Mouse (Mus musculus): ENCODE measurements around the gene Cdx2.
A peak's percentile ranks its signal among the peaks of the same experiment; 100 is the strongest.

Cdx2 gene

DNA sequence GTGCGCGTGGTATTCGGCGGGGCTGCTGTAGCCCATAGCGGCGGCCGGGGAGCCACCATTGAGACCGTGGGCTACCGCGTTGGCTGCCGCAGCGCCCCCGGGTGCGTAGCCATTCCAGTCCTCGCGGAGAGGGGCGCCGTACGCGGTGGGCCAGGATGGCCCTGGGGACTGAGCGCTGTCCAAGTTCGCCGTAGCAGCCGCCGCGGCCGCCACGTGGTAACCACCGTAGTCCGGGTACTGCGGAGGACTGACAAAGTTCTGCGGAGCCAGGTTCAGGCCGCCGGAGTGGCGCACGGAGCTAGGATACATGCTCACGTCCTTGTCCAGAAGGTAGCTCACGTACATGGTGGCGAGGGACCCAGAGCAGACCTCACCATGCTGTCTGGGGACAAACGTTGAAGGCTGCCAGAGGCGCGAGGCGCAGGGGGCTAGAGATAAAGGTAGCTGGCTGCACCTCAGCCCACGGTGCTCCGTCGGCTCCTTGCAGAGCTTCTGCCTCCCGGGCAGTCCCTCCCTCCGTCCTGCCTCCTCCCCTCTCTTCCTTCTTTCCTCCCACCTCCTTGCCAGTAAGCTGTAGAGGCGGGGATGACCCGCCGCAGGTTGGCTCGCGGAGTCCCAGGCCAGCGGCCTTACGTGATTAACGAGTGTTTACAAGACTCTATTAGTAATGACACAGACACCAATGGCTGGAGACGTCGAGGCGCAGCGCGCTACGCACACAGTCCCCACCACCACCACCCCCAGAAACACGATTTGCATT, at the start of gene Cdx2:
Gene Cdx2 (minus strand): TSS at position 633 of the 760 bp plus-strand sequence.
- DNase-seq (ENCODE audit: low spot score): no peak

DNA sequence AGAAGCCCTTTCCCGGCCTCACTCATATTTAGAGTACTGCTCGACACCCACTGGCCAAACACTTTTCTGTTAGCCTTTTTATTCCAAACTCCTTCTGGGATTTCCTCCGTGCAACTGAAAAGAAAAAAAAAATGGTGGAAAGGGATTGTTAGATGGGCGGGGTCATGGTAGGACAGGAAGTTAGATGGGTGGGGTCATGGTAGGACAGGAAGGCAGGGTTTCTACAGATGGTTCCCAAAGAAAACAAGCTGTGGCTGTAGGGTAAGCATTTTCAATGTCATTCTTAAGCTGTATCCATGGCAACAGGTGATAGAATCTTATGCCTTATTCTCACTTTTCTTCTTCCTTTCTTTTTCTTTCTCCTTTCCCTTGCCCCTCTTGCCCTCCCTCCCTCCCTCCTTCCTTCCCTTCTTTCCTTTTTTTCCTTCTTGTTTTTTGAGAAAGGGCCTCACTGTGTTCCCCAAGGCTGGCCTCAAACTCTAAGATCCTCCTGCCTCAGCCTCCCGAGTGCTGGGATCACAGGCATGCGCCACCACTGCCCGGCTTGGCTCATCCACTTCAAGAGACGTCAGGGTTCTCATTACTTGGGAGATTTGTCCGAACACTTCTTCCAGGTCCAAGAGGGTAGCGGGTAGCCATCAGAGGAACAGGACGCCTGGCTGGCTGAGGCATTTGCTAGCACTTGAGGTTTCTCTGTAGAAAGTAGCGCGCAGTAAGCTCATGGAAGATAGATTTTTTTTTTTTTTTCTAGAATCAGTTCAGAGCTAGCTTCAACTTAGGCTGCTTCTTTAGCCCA, 49.4 kb upstream of the Cdx2 start:
- DNase-seq (ENCODE audit: low spot score): no peak

DNA sequence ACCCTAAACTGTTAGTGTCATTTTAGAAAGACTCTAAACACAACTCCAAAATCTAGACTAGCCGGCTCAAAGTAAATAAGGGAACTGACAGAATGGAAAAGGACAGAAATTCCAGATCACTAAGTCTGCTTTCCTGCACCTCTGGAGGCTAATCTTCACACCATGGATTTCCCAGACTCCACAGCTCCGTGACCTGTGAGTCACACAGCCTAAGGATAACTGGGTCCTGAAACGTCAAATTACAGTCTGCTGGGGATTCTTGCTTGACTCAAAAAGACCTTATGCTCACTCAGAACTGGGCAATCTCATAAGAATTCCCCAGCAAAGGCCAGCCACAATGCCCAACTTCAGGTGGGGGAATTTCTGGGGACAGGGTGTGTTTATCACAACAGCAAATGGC, 48.7 kb upstream of the Cdx2 start:
- DNase-seq (ENCODE audit: low spot score): no peak

DNA sequence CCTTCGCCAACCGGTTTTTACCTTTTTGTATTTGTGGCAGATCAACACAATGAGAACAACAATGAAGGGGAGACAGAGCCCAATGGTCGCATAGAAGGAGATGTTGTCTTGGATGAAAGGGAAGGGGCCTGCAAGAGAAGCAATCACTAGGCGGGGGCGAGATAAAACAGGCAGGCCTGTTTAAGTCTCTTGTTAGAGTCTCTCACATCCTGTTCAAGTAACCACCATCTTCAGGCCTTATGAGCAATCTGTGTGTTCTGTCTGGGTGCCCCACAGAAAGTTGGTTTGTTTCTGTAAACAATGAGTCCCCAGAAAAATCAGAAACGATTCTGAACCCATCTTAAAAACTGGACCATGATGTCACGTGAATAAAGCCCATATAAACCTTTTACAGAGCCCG, 47.9 kb upstream of the Cdx2 start:
- no peak for DNase-seq (ENCODE audit: low spot score)

DNA sequence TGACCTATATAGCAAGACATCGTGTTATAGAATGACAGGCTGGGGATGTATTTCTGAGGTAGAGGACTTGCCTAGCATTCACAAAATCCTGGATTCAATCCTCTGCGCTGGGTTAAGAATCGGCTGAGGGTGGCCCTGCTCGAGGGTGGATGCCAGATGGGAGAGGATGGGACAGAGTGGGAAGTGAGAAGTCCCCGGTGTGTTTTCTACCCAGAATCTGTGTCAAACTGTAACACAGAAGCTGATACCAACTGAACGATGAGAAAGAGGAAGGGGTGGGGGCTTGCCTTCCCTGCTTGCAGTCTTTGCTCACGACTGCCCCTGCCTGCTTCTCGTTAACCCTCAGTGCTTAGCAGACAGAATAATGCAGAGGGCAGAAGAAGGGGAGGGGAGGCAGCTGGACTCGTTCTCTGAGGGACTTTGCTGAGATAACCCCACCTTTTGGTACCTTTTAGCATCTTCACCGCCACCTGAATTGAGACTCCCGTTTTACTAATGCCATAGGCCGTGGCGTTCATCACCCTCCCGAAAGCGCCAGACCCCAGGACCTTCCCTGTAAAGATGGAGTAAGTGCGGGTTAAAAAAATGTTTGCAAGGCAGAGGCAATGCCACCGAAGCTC, 47.2 kb upstream of the Cdx2 start:
- no peak for DNase-seq (ENCODE audit: low spot score)

DNA sequence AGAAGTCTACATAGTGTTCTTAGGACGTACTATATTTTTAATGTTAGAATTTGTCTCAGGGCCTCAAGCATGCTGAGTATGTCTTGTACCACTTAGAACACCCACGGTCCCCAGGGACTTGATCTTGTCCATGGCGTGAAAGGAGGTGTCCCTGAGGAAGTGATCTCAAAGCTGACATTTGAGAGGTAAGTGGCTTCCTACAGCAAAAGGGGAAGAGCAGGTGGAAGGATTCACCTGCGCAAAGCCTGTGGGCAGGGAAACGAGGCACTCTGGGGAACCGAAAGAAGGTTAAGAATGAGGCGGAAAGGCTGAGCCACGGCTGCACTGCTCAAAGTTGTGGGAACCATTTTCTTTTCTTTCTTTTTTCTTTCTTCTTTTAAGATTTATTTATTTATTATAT, 44.9 kb upstream of the Cdx2 start:
- DNase-seq (ENCODE audit: low spot score): no peak

DNA sequence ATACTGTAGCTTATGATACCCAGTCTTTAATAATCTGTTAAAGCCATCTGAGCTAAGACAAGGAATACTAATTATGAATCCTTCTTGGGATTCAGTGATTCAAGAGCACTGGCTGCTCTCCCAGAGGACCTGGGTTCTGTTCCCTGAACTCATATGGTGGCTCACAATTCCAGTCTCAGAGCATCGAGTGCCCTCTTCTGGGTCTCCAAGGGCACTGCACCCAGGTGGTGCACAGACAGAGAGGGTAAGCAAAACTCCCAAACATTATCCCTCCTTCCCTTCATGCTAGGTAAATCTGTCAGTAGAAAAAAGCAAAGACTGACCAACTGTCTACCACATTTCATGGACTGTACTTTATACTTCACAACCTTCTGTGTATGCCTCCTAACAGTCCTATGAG, 38.9 kb upstream of the Cdx2 start:
- no peak for DNase-seq (ENCODE audit: low spot score)

DNA sequence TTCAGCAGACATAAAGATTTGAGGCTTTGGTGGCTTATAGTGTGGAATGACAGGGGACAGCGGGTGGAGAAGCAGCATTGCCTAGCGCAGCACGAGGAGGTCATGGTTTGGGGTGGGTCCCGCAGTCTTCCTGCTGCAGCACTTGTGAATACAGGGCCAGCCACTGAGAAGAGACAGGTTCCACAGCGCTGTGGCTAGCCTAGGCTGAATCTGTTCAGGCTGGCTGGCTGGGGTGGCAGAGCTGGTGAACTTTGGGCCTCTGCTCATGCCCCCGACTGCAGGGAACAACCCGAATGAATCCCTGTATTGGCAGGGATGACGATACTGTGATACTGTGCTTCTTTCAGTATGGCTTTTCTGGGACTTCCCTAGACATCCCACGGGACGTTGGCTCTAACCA, 36.8 kb upstream of the Cdx2 start:
- DNase-seq (ENCODE audit: low spot score): no peak

DNA sequence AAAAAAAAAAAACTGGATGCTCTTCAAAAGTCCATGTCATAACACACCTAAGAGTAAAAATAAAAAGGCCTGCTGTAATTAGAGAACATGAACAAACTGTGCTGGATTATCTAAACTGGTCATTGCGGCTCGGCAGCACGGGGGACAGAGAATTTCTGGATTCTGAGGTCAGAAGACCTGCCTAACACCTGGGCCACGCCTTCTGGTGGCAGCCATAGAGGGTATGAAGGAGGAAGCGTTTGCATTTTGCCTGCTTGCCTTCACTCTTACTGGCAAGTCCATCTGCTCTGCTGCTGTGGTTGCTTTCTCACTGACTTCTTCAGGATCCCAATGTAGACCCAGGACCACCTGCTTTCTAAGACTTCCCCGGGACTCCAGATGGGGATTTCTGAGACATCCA, 35.8 kb upstream of the Cdx2 start:
- no peak for DNase-seq (ENCODE audit: low spot score)

DNA sequence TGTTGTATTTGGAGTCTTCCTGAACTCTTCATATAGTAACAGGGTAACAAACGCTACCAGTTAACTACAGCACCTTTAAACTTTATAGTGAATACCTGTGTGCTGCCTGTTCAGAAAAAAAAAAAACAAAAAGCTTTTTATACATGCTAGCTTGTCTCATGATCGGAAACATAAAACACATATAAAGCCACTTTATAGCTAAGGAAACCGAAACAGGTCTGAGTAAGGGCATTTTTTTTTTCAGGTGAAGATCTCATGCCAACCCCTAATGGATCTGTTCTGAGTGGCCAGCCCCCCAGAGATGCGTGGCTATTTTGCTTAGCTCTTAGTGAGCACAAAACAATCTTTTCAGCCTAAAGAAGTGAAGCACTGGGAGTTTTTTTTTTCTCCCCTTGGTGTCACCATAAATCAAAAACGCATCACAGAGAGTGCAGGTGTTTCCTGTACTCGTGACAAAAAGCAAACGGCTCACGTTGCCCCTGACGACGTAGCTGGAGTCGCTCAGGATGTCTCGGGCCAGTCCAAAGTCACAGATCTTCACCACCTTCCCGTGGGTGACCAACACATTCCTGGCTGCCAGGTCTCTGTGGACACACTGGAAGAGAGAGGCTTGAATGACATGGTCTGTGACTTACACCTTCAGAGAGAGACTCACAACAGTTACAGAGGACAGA, 33.8 kb upstream of the Cdx2 start:
- DNase-seq (ENCODE audit: low spot score): no peak

DNA sequence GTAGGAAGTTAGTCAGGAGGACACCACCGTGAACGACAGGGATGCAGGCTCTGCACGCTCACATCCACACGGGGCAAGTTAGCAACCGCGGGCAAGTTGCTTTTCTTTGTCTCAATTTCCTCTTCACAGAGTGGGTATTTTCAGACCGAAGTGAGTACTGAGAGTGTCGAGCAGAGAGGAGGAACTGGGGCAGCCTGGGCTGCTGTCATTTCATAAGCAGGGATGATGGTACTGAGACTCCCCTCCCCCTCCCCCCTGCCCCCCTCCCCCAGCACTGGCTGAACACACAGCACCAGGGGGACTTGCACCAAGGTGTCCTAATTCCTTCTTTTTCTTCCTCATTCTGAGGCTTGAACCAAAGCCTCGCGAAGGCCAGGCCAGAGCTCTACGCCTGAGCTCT, 32.5 kb upstream of the Cdx2 start:
- DNase-seq (ENCODE audit: low spot score): no peak

DNA sequence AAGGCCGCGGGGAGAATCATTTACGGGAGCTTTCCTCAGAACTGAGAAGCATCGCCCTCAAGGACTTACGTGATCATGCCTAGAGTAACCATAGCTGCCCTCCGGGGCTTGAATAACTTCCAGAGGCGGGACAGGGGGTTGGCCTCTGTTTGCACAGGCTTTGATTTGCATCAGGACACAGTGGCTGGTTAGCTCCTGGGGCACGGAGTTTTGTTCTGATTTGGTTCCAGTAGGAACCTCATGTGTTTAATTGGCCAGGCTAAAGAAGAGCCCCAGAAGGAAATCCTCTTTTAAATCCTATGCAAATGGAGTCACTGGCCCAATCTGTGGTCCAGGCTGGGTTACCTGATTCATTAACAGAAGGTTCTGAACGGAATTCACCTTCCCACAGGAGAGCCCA, 31.9 kb upstream of the Cdx2 start:
- no peak for DNase-seq (ENCODE audit: low spot score)

DNA sequence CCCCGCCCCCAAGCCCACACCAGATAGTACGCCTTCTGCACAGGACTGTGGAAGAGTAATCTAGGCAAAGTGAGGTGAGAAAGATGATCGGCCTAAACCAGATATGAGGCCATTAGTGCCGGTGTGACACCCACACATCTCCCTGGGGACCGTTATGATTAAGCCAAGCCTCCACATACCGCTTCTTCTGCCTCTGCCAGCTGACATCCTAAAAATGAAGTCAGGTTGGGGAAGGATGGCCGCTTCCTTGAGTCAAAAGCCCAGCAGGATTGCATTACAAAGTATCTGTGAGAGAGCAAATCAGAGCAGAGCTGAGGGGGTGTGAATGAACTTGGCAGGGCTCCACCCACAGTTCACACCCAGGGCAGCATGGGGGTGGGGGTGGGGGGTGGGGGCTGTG, 25.6 kb upstream of the Cdx2 start:
- DNase-seq (ENCODE audit: low spot score): peak; percentile 16

DNA sequence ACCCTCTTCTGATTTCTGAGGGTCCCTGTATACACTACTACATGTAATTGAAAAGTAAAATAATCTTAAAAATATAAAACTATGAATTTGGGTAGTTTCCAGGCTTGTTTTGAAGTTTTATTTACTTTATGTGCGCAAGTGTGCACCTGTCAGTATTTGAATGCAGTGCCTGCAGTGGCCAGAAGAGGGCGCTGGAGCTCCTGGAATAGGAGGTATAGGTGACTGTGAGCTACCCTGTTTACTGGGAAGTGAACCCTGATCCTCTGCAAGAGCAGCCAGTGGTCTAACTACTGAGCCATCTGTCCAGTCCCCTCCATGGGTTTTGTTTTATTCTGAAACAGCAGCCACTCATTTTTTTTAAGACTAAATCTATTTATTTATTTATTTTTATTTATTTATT, 24.5 kb upstream of the Cdx2 start:
- DNase-seq (ENCODE audit: low spot score): peak; percentile 57

DNA sequence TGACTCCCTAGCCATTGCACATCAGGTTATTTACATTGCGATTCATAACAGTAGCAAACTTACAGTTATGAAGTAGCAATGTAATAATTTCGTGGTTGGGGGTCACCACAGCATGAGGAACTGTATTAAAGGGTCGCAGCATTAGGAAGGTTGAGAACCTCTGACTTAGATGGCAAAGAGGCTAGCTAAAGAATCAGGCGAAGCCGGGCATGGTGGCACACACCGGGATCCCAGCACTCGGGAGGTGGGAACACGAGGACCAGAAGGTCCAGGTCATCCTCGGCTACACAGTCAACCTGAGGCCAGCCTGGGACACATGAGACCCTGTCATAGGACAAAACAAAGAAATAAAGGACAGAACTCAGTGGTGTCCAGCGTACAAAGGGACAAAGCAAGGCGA, 22.9 kb upstream of the Cdx2 start:
- no peak for DNase-seq (ENCODE audit: low spot score)

DNA sequence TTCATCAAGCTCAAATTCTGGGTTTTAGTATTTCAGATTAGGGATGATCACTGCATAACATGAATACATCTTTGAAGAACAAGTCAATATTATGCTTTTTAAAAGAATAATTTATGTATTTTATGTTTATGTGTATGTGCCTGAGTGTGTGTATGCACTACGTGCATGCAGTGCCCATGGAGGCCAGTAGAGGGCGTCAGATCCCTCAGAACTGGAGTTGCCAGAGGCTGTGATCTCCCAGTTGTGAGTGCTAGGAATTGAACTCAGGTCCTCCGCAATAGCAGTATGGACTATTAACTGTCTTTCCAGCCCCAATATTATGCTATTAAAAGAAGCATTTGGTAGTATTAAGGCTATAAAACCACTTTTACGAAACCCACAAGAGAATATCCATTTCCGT, 20.6 kb upstream of the Cdx2 start:
- DNase-seq (ENCODE audit: low spot score): no peak

DNA sequence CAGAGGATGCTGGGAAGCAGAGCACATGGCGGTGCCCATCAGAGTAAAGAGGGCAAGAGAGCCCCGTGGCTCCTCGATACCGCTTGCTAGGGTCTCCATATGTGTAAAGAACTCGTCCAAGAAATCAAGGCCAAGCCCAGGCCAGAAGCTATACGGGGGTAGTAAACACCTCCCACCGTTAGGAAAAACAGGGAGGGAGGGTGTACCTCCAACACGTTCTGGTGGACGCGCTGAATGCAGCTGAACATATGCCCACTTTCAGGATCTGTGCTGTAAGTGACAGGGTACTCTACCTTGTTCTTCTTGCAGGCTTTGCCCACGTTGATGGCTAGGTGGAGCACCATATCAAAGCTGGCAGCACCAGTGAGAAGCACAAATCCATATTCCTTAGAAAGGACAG, 18.9 kb upstream of the Cdx2 start:
- no peak for DNase-seq (ENCODE audit: low spot score)

DNA sequence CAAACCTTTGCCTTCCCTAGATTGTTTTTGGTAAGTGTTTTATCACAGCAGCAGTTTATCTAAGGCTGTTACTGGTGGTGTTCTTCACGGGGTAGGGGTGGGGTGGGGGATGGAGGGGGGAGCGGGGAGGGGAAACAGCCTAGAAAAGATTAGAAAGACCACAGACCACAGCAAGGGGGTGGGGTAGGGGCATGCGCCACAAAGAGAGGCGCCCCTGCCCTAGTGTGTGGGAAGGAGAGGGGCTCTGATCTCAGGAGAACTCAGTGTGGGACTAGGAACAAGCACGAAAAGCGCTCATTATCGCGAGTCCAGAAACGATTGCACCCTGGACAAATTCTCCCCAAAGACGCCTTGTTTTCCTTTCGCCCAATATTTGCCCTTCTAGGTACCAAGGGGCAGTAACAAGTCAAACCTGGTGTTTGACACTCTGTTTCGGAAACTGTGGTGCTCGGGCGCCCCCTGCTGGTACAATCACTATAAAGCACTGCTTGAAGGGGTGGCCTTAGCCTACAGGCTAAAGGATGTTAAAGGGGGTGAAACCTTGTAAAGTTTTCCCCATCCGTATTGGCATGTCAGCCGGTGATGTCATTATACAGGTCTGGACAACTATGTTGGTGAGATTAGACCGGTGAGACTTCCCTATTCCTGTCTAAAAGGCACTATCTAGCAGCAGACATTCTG, 16.3 kb upstream of the Cdx2 start:
- DNase-seq (ENCODE audit: low spot score): peak; percentile 75

DNA sequence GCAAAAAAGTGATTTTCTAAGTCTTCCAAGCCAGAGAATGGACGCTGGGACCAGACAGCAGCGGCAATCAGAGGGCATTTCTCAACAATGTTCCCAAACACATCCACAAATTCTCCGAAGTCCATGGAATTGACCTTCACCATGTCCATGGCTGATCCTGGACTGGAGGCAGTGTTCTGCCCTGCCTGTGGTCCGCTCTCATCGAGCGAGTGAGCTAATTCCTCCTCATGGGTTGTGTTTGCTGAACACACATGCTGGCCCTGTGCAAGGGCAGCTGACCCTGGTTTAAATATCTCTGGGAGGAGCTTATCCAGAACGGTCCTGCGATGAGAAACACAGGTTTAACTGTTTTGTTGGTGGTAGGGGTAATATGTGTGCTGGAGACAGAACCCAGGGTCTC, 15.1 kb upstream of the Cdx2 start, which contains the start of gene Urad:
Gene Urad (minus strand): TSS at position 258 of the 400 bp plus-strand sequence.
- no peak for DNase-seq (ENCODE audit: low spot score)

DNA sequence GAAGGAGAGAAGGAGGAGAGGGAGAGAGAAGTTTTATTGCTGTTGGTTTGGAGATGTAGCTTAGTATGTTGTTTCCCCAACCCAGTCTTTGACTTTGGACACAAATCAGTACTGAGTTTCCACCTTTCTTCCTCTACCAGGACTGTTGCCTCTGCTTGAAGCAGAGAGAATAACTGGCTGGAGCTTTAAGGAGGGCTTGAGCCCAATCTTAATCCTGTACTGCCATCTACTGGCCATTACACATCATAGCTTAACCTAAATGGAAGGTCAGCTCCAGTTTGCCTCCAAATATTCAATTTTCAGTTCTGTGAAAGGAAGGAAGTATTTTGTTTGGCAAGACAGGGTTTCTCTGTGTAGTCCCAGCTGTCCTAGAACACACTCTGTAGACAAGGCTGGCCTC, 12.6 kb upstream of the Cdx2 start:
- no peak for DNase-seq (ENCODE audit: low spot score)

DNA sequence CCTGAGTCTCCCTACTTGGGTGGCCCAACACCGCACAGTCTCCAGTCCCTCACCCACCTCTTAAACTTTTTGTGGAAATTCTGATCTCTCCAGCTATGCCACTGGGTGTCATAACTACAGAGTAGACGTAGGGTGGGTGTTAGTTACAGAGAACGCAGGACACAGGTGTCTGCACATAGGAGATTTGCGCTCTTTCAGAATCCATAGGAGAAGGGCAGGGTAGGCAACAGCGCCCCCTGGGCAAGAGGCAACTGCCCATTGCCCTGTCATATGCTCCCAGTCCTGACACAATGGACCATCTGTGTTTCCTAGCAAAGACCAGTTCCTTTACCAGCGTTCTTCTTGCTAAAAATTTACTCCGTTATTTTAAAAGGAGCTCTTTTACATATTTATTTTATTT, 10.9 kb upstream of the Cdx2 start:
- no peak for DNase-seq (ENCODE audit: low spot score)

DNA sequence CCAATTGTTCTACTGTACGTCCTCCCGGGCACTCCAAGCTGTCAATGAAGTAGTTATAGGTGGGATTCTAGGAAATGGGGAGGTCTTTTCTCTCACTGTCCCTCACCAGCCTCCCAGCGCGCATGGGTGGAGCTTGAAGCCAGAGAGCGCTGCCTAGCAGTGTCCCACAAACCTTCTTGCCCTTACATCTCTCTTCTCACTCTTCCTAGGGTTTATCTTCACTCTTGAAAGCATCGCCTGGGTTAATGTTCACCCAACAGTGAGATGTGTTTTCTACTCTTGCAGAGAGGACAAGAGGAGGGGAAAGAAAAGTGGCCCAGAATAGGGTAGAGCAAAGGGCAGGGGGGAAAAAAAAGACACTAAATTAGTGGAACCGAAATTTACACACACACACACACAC, 10.3 kb upstream of the Cdx2 start:
- no peak for DNase-seq (ENCODE audit: low spot score)
